Mouse (Mus musculus): ENCODE results near the gene Luc7l. TPM values are rescaled to one million over a fixed set of nuclear protein-coding genes. Genes with fewer than 3 reads are reported as not detected.
A peak's percentile ranks its signal among the peaks of the same experiment; 100 is the strongest.
"Not testable (repeated sequence)": the region's sequence is repeated elsewhere in the genome, so short reads cannot be mapped to it uniquely, and the experiment has no call there.

Gene Luc7l
- total RNA-seq, 2 experiments from 2014 or later, result 9.6 to 11.6 TPM

DNA sequence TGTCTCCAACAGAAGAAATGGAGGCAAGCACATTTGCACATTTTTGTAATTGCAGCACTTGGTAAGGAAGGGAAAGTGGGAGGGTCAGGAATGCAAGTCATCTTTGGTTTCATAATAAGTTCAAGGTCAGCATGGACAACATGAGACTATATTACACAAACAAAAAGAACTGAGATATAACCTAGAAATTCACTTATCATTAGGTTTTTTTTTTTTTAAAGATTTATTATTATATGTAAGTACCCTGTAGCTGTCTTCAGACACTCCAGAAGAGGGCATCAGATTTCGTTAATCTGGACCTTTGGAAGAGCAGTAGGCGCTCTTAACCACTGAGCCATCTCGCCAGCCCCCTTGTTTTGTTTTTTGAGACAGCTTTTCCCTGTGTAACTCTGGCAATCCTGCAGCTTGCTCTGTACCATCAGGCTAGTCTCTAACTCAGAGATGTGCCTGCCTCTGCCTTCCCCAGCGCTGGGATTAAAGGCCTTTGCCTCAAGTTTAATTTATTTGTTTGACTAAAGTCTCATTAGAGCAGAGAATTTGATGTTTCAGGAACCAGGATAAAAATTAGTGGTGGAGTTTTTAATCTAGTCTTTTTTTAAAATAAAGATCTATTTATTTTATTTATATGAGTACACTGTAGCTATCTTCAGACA lies 684 bp upstream of the Luc7l start:
- DNase-seq (ENCODE audit: low spot score), result no peak

DNA sequence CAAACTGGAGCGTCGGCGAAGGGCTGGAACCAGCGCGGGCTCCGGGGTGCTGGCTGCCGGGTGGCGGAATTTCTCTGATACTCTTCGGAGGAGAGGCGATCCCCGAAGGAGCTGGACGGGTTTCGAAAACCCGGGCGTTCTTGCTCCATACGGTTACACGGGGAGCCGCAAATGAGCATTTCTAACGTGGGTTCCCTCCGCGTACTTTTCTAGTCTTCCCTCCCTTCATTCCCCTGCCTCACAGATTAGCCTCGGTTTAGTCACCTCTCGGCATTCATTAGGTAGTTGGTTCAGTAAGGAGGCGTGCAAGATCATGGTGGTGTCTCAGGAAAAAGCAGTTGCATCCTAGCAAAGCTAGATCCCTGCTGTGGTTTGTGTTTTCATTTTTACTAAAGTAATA lies 703 bp downstream of the Luc7l start:
- DNase-seq (ENCODE audit: low spot score), result no peak

DNA sequence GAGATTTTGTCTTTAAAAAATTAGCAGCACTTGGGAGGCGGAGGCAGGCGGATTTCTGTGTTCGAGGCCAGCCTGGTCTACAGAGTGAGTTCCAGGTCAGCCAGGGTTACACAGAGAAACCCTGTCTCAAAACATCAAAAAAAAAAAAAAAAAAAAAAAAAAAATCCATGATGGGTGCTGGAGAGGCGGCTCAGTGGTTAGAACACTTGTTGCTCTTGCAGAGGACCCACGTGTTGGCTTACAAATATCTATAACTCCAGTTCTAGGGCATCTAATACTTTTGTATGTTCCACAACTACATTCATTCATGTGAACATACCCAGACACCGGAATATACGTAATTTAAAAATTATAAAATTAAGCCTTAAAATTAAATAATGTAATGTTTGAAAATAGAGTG lies 2.6 kb downstream of the Luc7l start:
- no peak for DNase-seq (ENCODE audit: low spot score)

DNA sequence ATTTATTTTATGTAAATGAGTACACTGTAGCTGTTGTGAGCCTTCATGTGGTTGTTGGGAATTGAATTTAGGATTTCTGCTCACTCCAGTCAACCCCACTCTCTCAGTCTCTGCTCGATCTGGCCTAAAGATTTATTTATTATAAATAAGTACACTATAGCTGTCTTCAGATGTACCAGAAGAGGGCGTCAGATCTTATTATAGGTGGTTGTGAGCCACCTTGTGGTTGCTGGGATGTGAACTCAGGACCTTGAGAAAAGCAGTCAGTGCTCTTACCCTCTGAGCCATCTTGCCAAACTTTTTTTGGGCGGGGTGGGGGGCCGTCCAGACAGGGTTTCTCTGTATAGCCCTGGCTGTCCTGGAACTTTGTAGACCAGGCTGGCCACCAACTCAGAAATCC lies 9.1 kb downstream of the Luc7l start:
- DNase-seq (ENCODE audit: low spot score), result no peak

DNA sequence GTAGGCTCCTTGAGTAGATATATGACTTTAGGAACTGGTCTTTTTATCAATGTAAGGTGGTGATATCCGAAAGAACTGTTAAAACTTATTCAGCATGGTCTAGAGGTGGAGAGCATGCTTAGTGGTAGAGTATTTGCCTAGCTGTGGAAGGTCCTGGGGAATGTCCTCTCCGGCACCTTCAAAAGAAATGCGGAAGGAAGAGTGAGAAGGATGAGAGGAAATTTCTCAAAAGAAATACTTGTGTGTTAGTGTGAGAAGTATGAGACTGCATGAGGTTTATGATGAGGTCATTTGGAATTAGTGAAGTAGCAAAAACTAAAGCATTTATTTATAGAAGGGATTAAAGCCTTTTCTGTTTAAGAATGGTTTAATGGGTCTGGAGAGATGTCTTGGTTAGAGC lies 9.7 kb downstream of the Luc7l start:
- DNase-seq (ENCODE audit: low spot score), result no peak

DNA sequence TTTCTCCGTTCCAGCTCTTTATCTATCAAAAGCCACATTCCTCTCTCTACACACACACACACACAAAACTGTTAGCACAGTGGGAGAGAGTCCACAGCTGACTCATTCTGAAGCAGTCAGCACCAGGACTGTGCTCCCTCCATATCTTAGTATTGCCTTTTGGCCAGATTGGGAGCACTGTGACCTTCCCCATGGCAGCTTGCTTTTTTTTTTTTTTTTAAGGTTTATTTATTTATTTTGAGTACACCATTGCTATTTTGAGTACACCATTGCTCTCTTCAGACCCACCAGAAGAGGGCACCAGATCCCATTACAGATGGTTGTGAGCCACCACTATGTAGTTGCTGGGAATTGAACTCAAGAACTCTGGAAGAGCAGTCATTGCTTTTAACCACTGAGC lies 16.2 kb downstream of the Luc7l start:
- no peak for DNase-seq (ENCODE audit: low spot score)

DNA sequence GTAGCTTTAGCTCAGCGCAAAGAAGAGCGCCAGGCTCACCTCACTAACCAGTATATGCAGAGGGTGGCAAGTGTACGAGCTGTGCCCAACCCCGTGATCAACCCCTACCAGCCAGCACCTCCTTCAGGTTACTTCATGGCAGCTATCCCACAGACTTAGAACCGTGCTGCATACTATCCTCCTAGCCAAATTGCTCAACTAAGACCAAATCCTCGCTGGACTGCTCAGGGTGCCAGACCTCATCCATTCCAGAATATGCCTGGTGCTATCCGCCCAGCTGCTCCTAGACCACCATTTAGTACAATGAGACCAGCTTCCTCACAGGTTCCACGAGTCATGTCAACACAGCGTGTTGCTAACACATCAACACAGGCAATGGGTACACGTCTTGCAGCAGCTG lies 16.9 kb downstream of the Luc7l start:
- not testable (repeated sequence) for DNase-seq (ENCODE audit: low spot score)

DNA sequence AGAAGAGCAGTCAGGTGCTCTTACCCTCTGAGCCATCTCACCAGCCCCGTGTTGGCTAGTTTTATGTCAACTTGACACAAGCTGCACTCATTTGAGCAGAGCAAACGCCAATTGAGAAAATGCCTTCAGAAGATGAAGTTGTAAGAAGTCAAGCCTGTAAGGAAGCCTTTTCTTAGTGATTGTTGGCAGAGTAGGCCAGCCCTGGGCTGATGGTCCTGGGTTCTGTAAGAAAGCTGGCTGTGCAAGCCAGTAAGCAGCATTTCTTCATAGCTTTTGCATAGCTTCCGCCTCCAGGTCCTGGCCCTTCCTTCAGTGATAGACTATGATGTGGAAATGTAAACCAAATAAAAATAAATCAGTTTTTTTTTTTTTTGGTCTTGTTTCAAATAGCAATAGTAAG lies 19.9 kb downstream of the Luc7l start:
- no peak for DNase-seq (ENCODE audit: low spot score)

DNA sequence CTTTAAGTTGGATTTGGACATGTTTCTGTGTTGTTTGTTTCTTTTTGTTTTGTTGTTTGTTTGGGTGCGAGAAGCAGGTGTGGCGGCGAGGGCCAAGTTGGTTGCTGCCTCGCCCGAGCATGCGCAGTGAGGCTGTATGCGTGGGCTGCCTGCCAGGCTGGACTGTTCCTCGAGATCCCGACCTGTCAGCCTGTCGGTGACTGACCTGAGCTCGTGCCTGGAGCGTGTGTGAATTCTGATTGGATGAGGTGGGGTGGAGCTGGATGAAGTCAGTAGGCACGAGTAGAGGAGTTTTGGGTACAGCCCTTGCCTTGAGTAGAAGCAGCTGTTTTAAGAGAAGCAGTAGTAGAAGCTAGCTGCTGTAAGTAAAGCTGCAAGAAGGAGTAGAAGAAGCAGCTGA lies 23.2 kb downstream of the Luc7l start:
- DNase-seq (ENCODE audit: low spot score), result no peak

DNA sequence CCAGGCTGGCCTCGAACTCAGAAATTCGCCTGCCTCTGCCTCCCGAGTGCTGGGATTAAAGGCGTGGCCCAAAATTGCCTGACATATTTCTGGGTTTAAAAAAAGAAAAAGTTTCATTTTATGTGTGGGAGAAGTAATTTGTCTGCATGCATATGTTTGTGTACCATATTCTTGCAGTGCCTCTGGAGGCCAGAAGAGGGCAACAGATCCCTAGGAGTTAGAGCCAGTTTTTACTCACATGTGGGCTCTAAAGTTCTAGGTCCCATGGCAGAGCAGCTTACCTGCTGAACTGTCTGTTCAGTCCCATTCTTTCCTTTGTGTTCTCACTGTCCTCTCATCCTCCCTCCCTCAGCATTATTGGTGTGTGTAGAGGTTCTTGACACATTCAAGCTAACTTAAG lies 24.0 kb downstream of the Luc7l start:
- peak; percentile 21 for DNase-seq (ENCODE audit: low spot score)

DNA sequence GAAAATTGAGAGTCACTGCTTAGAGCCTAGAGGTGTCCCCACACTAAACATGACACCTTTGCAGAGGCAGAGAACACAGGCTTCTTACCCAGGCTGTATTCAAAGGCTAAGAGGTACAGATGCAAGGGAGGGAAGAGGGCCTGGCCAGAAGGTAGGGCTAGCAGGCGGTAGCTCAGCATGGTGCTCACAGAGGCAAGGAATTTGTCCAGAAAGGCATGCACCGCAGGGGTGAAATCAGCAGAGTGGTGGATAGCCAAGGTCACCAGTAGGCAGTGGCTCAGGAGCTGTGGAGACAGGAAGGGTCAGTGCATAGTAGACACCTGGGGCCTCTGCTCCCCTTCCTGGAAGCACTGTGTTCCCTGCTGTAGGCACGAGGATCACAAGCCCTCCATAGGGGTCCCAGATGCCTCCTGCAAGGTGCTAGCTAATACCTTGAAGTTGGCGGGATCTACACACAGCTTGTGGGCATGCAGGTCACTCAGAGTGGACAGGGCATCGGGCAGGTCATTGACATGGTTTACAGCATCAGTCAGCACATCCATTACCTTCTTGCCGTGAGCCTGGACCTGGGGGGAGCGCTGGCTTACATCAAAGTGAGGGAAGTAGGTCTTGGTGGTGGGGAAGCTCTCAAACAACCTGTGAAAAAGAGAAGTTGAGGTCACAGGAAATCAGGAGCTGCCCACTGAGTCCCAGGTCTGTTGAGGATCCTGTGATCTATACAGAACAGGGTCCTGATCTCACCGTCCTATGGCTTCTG lies 33.7 kb downstream of the Luc7l start:
- DNase-seq (ENCODE audit: low spot score), result no peak

DNA sequence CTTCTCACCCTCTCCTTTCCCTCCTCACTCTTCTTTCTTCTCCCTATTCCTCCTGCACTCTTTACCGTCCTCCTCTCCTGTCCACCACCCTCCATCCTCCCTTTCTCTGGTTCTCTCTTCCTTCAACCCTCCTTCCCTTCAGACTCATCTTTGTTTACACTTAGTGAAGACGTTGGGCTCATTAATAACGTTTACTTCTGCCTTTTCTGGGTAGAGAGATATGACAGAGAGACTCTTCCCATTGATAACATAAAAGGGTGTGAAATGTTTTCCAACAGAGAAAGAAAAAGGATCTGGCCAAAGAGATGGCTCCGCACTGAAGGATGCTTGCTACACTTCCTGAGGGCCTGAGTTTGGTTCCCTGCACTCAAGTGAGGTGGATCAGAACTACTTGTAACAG lies 36.8 kb downstream of the Luc7l start:
- DNase-seq (ENCODE audit: low spot score), result no peak

DNA sequence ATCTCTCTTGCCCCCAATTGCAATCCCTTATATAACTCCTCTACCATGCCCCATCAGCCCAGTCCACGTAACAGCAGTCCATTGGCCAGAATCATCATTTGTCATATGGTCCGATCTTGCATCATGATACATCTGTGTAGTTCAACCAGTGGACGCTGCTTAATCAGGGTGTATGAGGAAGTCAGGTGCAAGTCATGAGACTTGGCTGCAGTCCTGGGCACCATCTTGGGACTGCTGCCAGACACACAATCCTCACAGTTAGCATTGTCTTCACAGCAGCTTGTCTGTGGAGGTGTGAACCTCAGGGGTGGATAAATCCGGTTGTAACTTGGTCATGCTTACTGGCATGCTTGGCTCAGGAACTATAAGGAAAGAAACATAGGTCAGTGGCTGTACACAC lies 45.6 kb downstream of the Luc7l start:
- not testable (repeated sequence) for DNase-seq (ENCODE audit: low spot score)

DNA sequence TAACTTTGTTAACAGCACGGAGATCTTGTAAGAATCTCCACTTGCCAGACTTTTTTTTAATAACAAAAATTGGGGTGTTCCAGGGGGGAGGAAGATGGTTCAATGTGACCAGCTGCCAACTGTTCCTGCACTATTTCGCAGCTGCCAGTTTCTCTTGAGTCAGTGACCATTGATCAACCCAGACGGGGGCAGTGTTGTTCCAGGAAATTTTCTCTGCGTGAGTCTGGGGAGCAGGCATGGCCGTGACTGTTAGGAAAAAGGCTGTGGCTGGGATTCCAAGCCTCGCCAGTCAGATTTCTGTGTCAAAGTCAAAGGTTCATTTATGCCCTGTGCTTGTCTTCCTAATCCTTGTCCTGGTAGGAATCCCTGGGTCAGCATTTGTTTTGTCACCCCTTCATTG lies 61.6 kb downstream of the Luc7l start:
- peak; percentile 81 for DNase-seq (ENCODE audit: low spot score)

DNA sequence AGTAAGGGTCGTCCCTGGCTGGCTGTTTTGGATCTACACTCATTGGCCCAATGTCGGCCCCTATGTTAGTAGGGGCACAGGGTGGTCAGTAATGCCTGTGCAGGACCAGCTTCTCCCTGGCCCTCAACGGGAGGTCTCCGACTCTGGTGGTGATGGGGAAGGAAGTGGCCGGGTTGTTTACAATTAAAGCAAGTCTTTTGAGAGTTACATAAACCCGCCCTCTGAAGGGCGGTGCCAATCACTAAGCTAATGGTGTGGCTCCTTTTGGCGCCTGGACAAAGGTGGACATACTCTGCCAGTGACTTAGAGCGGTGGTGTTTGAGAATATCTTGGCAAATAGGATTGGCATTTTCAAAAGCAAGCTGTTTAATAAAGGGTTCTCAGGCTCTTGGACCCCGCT lies 62.8 kb downstream of the Luc7l start:
- DNase-seq (ENCODE audit: low spot score), result no peak

DNA sequence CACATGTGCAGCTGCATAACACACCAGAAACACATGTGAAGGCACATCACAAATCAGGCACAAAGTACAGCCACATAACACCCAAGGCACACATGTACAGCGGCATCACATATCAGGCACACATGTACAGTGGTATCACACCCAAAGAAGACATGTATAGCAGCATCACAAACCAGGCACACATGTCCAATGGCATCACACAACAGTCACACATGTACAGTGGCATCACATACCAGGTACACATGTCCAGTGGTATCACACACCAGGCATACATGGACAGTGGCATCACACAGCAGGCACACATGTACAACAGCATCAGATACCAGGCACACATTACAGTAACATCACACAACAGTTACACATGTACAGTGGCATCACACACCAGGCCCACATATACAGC lies 65.7 kb downstream of the Luc7l start:
- no peak for DNase-seq (ENCODE audit: low spot score)

Other genes starting within 250 kb of the Luc7l start
- gene Rab11fip3, start 183.3 kb upstream of the Luc7l start, total RNA-seq (2021), result 10 to 100 TPM; 88.9 to 96.2 TPM
- 1 to 10 TPM; 2.6 to 2.8 TPM for gene Decr2, start 162.6 kb upstream of the Luc7l start, total RNA-seq (2021)
- 1 to 10 TPM; 2.5 to 2.9 TPM for gene Nme4, start 157.3 kb upstream of the Luc7l start, total RNA-seq (2021)
- 1 to 10 TPM; 2.0 to 3.9 TPM for gene Tmem8, start 139.6 kb upstream of the Luc7l start, total RNA-seq (2021)
- 10 to 100 TPM; 57.4 to 66.2 TPM for gene Mrpl28, start 129.4 kb upstream of the Luc7l start, total RNA-seq (2021)
- gene Axin1, start 114.2 kb upstream of the Luc7l start, total RNA-seq (2021), result 10 to 100 TPM; 15.7 to 18.2 TPM
- not detected for gene Pdia2, start 53.8 kb upstream of the Luc7l start, total RNA-seq (2021)
- gene Rgs11, start 49.9 kb upstream of the Luc7l start, total RNA-seq (2021), result under 1 TPM; 0.48 to 0.66 TPM
- 1 to 10 TPM; 1.2 to 1.4 TPM for gene Arhgdig, start 45.1 kb upstream of the Luc7l start, total RNA-seq (2021)
- 10 to 100 TPM; 76.7 to 85.3 TPM for gene Fam234a, start 8.7 kb upstream of the Luc7l start, total RNA-seq (2021)
- gene Neurl1b, start 161.9 kb downstream of the Luc7l start, total RNA-seq (2021), result 1 to 10 TPM; 2.6 to 3.0 TPM